Mouse (Mus musculus): Measurements from ENCODE around the gene Dnajb3.

GRCm38 (mm10) chr1:88229566-88229965, 24.0 kb upstream of the Dnajb3 start:
- TF ChIP-seq POLR2A (IDR thresholded peaks at IDR 0.05; ENCODE audit: insufficient read depth, low read depth, low read length) (no peak), CTCF (IDR thresholded peaks at IDR 0.05; ENCODE audit: insufficient read depth, low read depth, low read length) (no peak)
